Mouse (Mus musculus) heart, embryonic 10.5 days (tissue): ENCODE data around the gene Cbx2. TPM values are rescaled to one million over a fixed set of nuclear protein-coding genes. Genes with fewer than 3 reads are reported as not detected.

Experiments used
- DNase-seq: peaks from one replicate; pipeline ENCODE4 v3.0.0-alpha.2; 2017; ENCODE audit warnings: low spot score
- H3K27ac ChIP-seq: fragments of 300-500 bp; sonication (generic); 2 replicates; pipeline ENCODE4 v1.5.1; 2016; ENCODE audit warnings: mild to moderate bottlenecking
- H3K27me3 ChIP-seq: fragments of 300-500 bp; sonication (generic); 2 replicates; pipeline ENCODE4 v1.6.1; 2016; ENCODE audit warnings: mild to moderate bottlenecking; ENCODE audit not compliant: poor library complexity, insufficient read depth, severe bottlenecking
- H3K36me3 ChIP-seq: fragments of 300-500 bp; sonication (generic); 2 replicates; pipeline ENCODE4 v1.6.1; 2016; ENCODE audit warnings: mild to moderate bottlenecking, moderate library complexity
- H3K4me1 ChIP-seq: fragments of 300-500 bp; sonication (generic); 2 replicates; pipeline ENCODE4 v1.6.1; 2016; ENCODE audit warnings: mild to moderate bottlenecking
- H3K4me3 ChIP-seq: fragments of 300-500 bp; sonication (generic); 2 replicates; pipeline ENCODE4 v1.5.1; 2016; ENCODE audit warnings: mild to moderate bottlenecking, moderate library complexity
- H3K9me3 ChIP-seq: fragments of 300-500 bp; sonication (generic); 2 replicates; pipeline ENCODE4 v1.6.1; 2016; ENCODE audit warnings: mild to moderate bottlenecking, moderate library complexity
- WGBS: fragments of 180-500 bp; shearing (Covaris S2); methylation state at CpG from one replicate; pipeline ENCODE4 v1.1.7; 2016; 5-methylcytosine and 5-hydroxymethylcytosine counted together
- polyA plus RNA-seq: library from polyadenylated mRNA; unstranded; fragments of >200 nt; fragmentation: Nextera tagmentation; extraction: Ambion mirVana; gene quantifications from 2 replicates; pipeline ENCODE4 v1.2.1, GENCODE M21; 2016

Gene Cbx2
- polyA plus RNA-seq, 1 experiment from 2014 or later: 56.0 TPM

GRCm38 (mm10) chr11:119039732-119040512 is 17.2 kb downstream of the Cbx2 start:
- WGBS: 7% methylated on average over 21 of the region's 21 CpGs
- Histone ChIP-seq H3K27me3 (peaks cover 89% of the 10 kb centered on the region), H3K4me1 (peaks cover 81% of the 10 kb centered on the region), H3K27ac (peak overlapping the region; percentile 94), H3K36me3 (peaks cover 10% of the 10 kb centered on the region), H3K4me3 (peak overlapping the region; percentile 84), H3K9me3 (no peaks in the 10 kb centered on the region)
- no peak for DNase-seq

GRCm38 (mm10) chr11:119040600-119041324 is 18.0 kb downstream of the Cbx2 start, which contains the start of gene Cbx8:
TSS of gene Cbx8 (minus strand) at chr11:119040969.
- Histone ChIP-seq H3K9me3 (no peaks in the 10 kb centered on the region), H3K27me3 (peaks cover 89% of the 10 kb centered on the region), H3K36me3 (peaks cover 10% of the 10 kb centered on the region), H3K4me1 (peaks cover 79% of the 10 kb centered on the region), H3K4me3 (peak within 1 kb of the TSS; percentile 84), H3K27ac (peak within 1 kb of the TSS; percentile 94)
- peak; percentile 100 for DNase-seq
- 0% methylated on average over 59 of the region's 63 CpGs for WGBS

- Histone ChIP-seq H3K4me1 (peaks cover 78% of the 10 kb centered on the region), H3K27me3 (peaks cover 89% of the 10 kb centered on the region), H3K27ac (peak overlapping the region; percentile 94), H3K9me3 (no peaks in the 10 kb centered on the region), H3K4me3 (peak overlapping the region; percentile 84), H3K36me3 (peaks cover 10% of the 10 kb centered on the region)
- DNase-seq: no peak
- WGBS: 0% methylated on average over 31 of the region's 31 CpGs
Measured at GRCm38 (mm10) chr11:119041325-119041716, 18.6 kb downstream of the Cbx2 start.

DNA sequence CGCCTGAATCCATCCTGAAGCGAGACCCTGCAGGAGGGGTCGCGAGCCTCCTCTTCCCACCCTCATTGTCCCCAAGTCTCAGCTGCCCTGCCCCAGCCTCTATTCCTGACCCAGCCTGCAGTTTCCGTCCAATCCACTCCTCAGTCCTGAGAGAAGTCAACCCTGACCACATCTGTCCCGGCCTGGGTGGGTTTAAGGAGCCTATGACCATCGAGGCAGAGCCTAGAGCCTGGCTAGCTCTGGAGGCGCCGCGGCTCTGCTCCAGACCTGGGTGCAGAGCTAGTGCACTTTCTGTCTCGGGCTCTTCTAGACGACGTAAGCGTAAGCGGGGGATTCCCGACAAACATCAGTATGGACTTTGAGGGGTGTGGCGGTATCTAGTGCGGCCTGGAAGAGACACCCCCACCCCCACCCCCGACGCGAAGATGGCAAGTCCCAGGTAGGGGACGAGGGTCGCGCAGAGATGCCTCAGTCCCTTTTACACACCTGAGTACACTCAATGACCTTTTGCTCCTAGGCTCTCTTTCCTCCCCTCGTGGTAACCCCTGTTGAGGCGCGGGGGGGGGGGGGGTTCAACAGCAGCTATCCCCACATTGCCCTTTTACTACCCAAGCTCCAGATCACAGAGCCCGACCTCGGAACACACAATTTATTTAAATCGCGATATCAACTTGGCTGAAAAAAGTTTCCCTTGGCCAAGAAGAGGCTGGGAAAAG is 19.1 kb downstream of the Cbx2 start:
- H3K4me1 ChIP-seq: peaks cover 80% of the 10 kb centered on the region
- WGBS: under 1% methylated on average over 29 of the region's 31 CpGs
- H3K27me3 ChIP-seq: peaks cover 89% of the 10 kb centered on the region
- no peak for DNase-seq
- peak overlapping the region; percentile 94 for H3K27ac ChIP-seq
- peaks cover 10% of the 10 kb centered on the region for H3K36me3 ChIP-seq
- peak overlapping the region; percentile 84 for H3K4me3 ChIP-seq
- no peaks in the 10 kb centered on the region for H3K9me3 ChIP-seq

DNA sequence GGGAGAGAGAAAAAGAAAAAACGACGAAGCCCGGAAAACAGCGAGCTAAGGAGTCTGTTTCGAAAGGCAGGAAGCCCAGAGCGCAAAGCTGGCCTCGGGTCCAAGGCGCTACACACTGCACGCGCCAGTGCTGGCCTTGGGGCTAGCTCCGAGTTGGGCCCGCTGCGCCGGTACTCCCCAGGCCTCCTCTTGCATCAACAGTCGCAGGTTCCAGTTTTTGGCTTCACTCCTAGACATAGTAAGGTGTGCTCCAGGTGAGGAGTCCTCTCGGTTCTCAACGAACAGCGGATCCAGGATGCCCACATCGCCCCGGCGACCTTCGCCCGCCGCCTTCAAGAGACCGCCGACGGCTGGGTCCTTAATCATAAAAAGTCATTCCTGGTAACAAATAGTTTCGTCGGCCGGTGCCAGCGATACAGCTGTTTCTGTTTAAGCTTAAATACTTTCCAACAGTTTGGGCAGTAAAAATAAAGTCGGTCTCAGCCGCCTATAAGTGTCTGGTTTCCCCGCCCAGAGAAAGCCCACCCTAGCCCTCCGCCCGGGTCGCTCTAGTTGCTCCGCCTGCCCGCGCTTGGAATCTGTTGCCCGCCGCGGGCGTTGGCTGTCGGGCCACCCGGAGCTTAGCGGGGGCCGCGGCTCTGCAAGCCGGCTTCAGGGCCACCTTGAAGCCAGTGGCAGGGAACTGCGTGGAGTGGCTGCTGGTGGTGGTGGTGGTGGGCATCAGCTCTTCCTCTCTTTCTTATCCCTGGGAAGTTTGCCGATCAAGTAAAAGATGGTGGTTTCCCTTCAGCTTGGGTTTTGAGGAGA is 19.9 kb downstream of the Cbx2 start:
- H3K27ac ChIP-seq: peak overlapping the region; percentile 45; the same call in 1 of the 2 replicates
- 1% methylated on average over 52 of the region's 52 CpGs for WGBS
- no peaks in the 10 kb centered on the region for H3K9me3 ChIP-seq
- peaks cover 10% of the 10 kb centered on the region for H3K36me3 ChIP-seq
- peak overlapping the region; percentile 84 for H3K4me3 ChIP-seq
- H3K4me1 ChIP-seq: peaks cover 80% of the 10 kb centered on the region
- H3K27me3 ChIP-seq: peaks cover 89% of the 10 kb centered on the region
- no peak for DNase-seq

- WGBS: 3% methylated on average over 4 of the region's 4 CpGs
- Histone ChIP-seq H3K4me3 (peak overlapping the region; percentile 84; the same call in 1 of the 2 replicates), H3K4me1 (peaks cover 81% of the 10 kb centered on the region), H3K27me3 (peaks cover 89% of the 10 kb centered on the region), H3K27ac (no peak overlapping the region), H3K9me3 (no peaks in the 10 kb centered on the region), H3K36me3 (peaks cover 10% of the 10 kb centered on the region)
- DNase-seq: no peak
Measured at GRCm38 (mm10) chr11:119043273-119043540, 20.4 kb downstream of the Cbx2 start.

DNA sequence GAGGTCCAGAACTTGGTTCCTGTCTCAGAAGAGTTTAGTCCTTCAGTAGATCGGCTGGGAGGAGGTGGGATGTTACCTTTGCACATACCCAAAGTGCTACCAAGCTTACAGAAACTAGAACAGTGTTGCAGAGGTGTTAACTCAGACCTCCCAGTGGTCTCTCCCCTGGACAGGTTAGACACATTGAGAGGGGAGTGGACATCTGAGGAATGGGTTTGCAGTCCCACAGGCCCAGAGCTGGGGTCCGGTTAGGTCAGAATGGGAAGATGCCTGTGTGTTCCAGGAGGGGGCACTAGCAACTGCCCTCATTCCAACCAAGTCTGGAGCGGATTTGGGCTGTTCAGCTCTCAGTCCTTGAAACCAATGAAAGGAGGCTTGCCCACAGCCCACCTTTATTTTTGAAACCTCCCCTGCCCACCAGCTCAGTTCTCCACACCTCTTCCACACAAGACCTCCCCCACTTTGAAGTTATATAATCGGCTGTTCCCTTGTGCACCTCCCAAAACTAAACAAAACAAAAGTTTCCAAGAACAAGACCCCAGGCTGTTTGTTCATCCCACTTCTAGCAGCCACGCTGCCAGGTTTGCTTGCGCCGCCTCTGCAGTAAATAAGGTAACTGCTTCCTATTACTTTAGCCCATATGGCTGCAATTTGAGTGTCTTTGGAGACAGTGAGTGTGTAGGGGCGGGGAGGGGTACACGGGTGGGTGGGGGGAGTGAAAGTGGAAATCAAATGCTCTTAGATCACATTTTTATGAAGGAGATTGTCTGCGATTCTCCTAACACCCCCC is 21.2 kb downstream of the Cbx2 start:
- no peaks in the 10 kb centered on the region for H3K9me3 ChIP-seq

DNA sequence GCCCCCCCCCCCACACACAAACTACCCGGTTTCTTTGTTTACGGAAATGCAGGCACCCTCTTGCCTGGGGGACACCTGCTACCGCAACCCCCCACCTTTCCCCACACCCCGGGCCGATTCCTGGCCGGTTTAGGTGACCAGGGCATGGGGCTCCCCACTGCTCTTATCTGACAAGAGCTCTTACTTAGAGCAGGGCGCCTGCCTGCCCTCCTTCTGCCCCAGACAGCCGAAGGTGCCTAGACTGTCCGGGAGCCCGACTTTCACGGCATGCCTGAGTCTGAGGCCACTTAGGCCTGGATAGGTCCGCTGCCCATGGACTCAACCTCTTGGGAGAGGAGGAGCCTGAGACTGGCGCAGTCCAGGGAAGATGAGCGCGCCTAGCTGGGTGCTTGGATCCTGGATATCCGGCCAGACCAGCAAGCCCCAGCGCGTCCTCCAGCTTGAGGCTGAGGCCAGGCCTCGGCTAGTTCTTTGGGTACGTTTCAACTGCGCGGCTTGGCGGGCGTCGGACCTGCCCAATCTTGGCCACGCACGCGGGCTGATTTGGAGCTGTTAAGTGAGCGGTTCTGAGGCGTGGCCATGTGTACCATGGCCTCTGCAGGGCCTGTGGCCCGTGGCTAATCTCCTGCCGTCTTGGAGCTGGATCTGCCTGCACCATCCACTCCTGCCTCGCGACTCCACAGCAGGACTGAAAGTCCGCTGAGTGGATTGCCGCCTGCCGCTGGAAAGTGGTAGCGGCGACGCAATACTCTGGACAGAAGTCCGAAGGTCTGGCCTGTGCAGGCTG is 22.0 kb downstream of the Cbx2 start:
- 0 out of 2 replicates have a peak overlapping the region, but pooled peaks have one; percentile 10 for H3K27ac ChIP-seq
- WGBS: 1% methylated on average over 41 of the region's 41 CpGs
- no peaks in the 10 kb centered on the region for H3K36me3 ChIP-seq
- H3K4me1 ChIP-seq: peaks cover 73% of the 10 kb centered on the region
- H3K27me3 ChIP-seq: peaks cover 90% of the 10 kb centered on the region
- peak overlapping the region; percentile 45 for H3K4me3 ChIP-seq
- DNase-seq: peak; percentile 79
- H3K9me3 ChIP-seq: no peaks in the 10 kb centered on the region

More for the DNA sequence above, 21.2 kb downstream of the Cbx2 start:
- DNase-seq: no peak
- peaks cover 81% of the 10 kb centered on the region for H3K4me1 ChIP-seq
- peaks cover 3% of the 10 kb centered on the region for H3K36me3 ChIP-seq
- peak overlapping the region; percentile 45 for H3K4me3 ChIP-seq
- WGBS: 3% methylated on average over 10 of the region's 10 CpGs
- no peak overlapping the region for H3K27ac ChIP-seq
- peaks cover 89% of the 10 kb centered on the region for H3K27me3 ChIP-seq

GRCm38 (mm10) chr11:119046601-119047245 is 24.0 kb downstream of the Cbx2 start:
- peak overlapping the region; percentile 52 for H3K4me3 ChIP-seq
- H3K9me3 ChIP-seq: no peaks in the 10 kb centered on the region
- no peaks in the 10 kb centered on the region for H3K36me3 ChIP-seq
- peak overlapping the region; percentile 37 for H3K27ac ChIP-seq
- WGBS: under 1% methylated on average over 39 of the region's 39 CpGs
- DNase-seq: peak; percentile 74
- H3K27me3 ChIP-seq: peaks cover 100% of the 10 kb centered on the region
- H3K4me1 ChIP-seq: peaks cover 56% of the 10 kb centered on the region

GRCm38 (mm10) chr11:119047261-119048132 is 24.7 kb downstream of the Cbx2 start:
- DNase-seq: peak; percentile 78
- 1% methylated on average over 42 of the region's 43 CpGs for WGBS
- Histone ChIP-seq H3K27me3 (peaks cover 100% of the 10 kb centered on the region), H3K4me3 (peak overlapping the region; percentile 52), H3K9me3 (no peaks in the 10 kb centered on the region), H3K4me1 (peaks cover 56% of the 10 kb centered on the region), H3K27ac (no peak overlapping the region), H3K36me3 (no peaks in the 10 kb centered on the region)
